Mouse (Mus musculus) gastrocnemius, postnatal 36 days (tissue): ENCODE data around the gene Rnf220. TPM values are rescaled to one million over a fixed set of nuclear protein-coding genes. Genes with fewer than 3 reads are reported as not detected.
A peak's percentile ranks its signal among the peaks of the same experiment; 100 is the strongest.

Source experiments
- DNase-seq, 2 experiments: peaks; one replicate each; pipeline ENCODE4 v3.0.0; 2022
- intact Hi-C: fragments of 180-260 bp; cut with DNase I; formaldehyde crosslinking; loops from one replicate; pipeline ENCODE4 v1.15.1; 2025
- total RNA-seq, 2 experiments: library from RNA; stranded (reverse); gene quantifications; 2 replicates each; pipeline ENCODE4 v1.2.3; 2021

The Rnf220 gene
- total RNA-seq, 2 experiments from 2014 or later = 43.5 to 46.1 TPM

- DNase-seq = no peak
- intact Hi-C loops = no loop called here
Observed at GRCm38 (mm10) chr4:117253218-117254016, 243.4 kb downstream of the Rnf220 start.

- no peak for DNase-seq
- intact Hi-C loops = no loop called here
Observed at GRCm38 (mm10) chr4:117252755-117253154, 244.1 kb downstream of the Rnf220 start.

GRCm38 (mm10) chr4:117252351-117252750 is 244.5 kb downstream of the Rnf220 start:
- no peak for DNase-seq
- intact Hi-C loops = no loop called here

- intact Hi-C loops = no loop called here
- DNase-seq = peak; percentile 83
Observed at GRCm38 (mm10) chr4:117251801-117252316, 245.0 kb downstream of the Rnf220 start, which contains the start of the genes Tmem53 and Armh1. Gene Tmem53 (plus strand): TSS chr4:117251951. Gene Armh1 (minus strand): TSS chr4:117252125.

GRCm38 (mm10) chr4:117250982-117251381 is 245.9 kb downstream of the Rnf220 start:
- intact Hi-C loops = no loop called here
- no peak for DNase-seq

- no peak for DNase-seq
- intact Hi-C loops = no loop called here
Observed at GRCm38 (mm10) chr4:117240867-117241266, 256.0 kb downstream of the Rnf220 start.

- intact Hi-C loops = no loop called here
- DNase-seq = no peak
Observed at GRCm38 (mm10) chr4:117239153-117239552, 257.7 kb downstream of the Rnf220 start.

- intact Hi-C loops = no loop called here
- DNase-seq = no peak
Observed at GRCm38 (mm10) chr4:117235822-117236221, 261.0 kb downstream of the Rnf220 start.

- no peak for DNase-seq
- intact Hi-C loops = no loop called here
Observed at GRCm38 (mm10) chr4:117234166-117234741, 262.6 kb downstream of the Rnf220 start.

- no peak for DNase-seq
- intact Hi-C loops = no loop called here
Observed at GRCm38 (mm10) chr4:117231208-117231607, 265.6 kb downstream of the Rnf220 start.

GRCm38 (mm10) chr4:117230331-117230730 is 266.5 kb downstream of the Rnf220 start:
- DNase-seq = no peak
- intact Hi-C loops = no loop called here

- DNase-seq = no peak
- intact Hi-C loops = no loop called here
Observed at GRCm38 (mm10) chr4:117229590-117229989, 267.3 kb downstream of the Rnf220 start.

GRCm38 (mm10) chr4:117225250-117225649 is 271.6 kb downstream of the Rnf220 start:
- DNase-seq = no peak
- intact Hi-C loops = no loop called here

GRCm38 (mm10) chr4:117224122-117224521 is 272.7 kb downstream of the Rnf220 start:
- intact Hi-C loops = no loop called here
- DNase-seq = no peak

- no peak for DNase-seq
- intact Hi-C loops = no loop called here
Observed at GRCm38 (mm10) chr4:117223001-117223400, 273.9 kb downstream of the Rnf220 start.

GRCm38 (mm10) chr4:117221836-117222235 is 275.0 kb downstream of the Rnf220 start:
- no peak for DNase-seq

More at GRCm38 (mm10) chr4:117221836-117222235, 275.0 kb downstream of the Rnf220 start:
- intact Hi-C loops = no loop called here

Other genes with a start within 250 kb of the Rnf220 start
- 1 to 10 TPM; 4.0 to 4.2 TPM for gene Tmem53, start 245.1 kb downstream of the Rnf220 start, total RNA-seq
- gene Armh1, start 244.9 kb downstream of the Rnf220 start, total RNA-seq = not detected
- gene Eri3, start 53.3 kb upstream of the Rnf220 start, total RNA-seq = 10 to 100 TPM; 78.4 to 92.3 TPM
- gene Dmap1, start 185.2 kb upstream of the Rnf220 start, total RNA-seq = 10 to 100 TPM; 14.4 to 16.2 TPM
- gene Gm12845, start 227.4 kb upstream of the Rnf220 start, total RNA-seq = not detected